Mouse (Mus musculus) embryonic facial prominence, embryonic 11.5 days (tissue): ENCODE data around the gene Olig3. TPM values are rescaled to one million over a fixed set of nuclear protein-coding genes. Genes with fewer than 3 reads are reported as not detected.

Experiments used
- polyA plus RNA-seq: library from polyadenylated mRNA; unstranded; fragments of >200 nt; fragmentation: Nextera tagmentation; extraction: Ambion mirVana; gene quantifications from 2 replicates; pipeline ENCODE4 v1.2.1, GENCODE M21; 2014

The Olig3 gene
- polyA plus RNA-seq, 1 experiment from 2014 or later: 1.4 TPM

Other genes with a start within 250 kb of the Olig3 start
- 33.8 and 35.0 TPM in 2 replicates for gene Ifngr1, start 235.4 kb downstream of the Olig3 start, polyA plus RNA-seq